Mouse (Mus musculus) adrenal gland, adult 8-10 months (tissue): ENCODE results near the gene Ercc6l. TPM values are rescaled to one million over a fixed set of nuclear protein-coding genes. Genes with fewer than 3 reads are reported as not detected.

ENCODE experiments used
- DNase-seq: peaks from one replicate; pipeline ENCODE4 v3.0.0; 2022
- total RNA-seq, 4 experiments: library from RNA; stranded (reverse); gene quantifications; 2 replicates each; pipeline ENCODE4 v1.2.4; 2022

Ercc6l gene
- total RNA-seq, result under 1 TPM; 0.28 to 0.41 (median 0.32) TPM

GRCm38 (mm10) chrX:102156618-102157422 is at the start of gene Ercc6l:
TSS of gene Ercc6l (minus strand) at chrX:102157091.
- DNase-seq, result peak; percentile 89

GRCm38 (mm10) chrX:102190840-102191239 is 33.9 kb upstream of the Ercc6l start:
- no peak for DNase-seq

GRCm38 (mm10) chrX:102189581-102189980 is 32.7 kb upstream of the Ercc6l start:
- DNase-seq, result no peak

- DNase-seq, result peak; percentile 58
Observed at GRCm38 (mm10) chrX:102188712-102189497, 32.0 kb upstream of the Ercc6l start, which contains the start of gene Rps4x. TSS of gene Rps4x (minus strand) at chrX:102189394.

- no peak for DNase-seq
Observed at GRCm38 (mm10) chrX:102187023-102187699, 30.3 kb upstream of the Ercc6l start.

GRCm38 (mm10) chrX:102182575-102182974 is 25.7 kb upstream of the Ercc6l start:
- DNase-seq, result no peak

GRCm38 (mm10) chrX:102175538-102176287 is 18.8 kb upstream of the Ercc6l start:
- no peak for DNase-seq

- DNase-seq, result no peak
Observed at GRCm38 (mm10) chrX:102170900-102171299, 14.0 kb upstream of the Ercc6l start.

- no peak for DNase-seq
Observed at GRCm38 (mm10) chrX:102170135-102170534, 13.2 kb upstream of the Ercc6l start.

- DNase-seq, result no peak
Observed at GRCm38 (mm10) chrX:102169724-102170123, 12.8 kb upstream of the Ercc6l start.

- no peak for DNase-seq
Observed at GRCm38 (mm10) chrX:102166986-102167385, 10.1 kb upstream of the Ercc6l start.

GRCm38 (mm10) chrX:102166521-102166920 is 9.6 kb upstream of the Ercc6l start:
- DNase-seq, result no peak

- peak; percentile 13 for DNase-seq
Observed at GRCm38 (mm10) chrX:102163529-102163928, 6.6 kb upstream of the Ercc6l start.

GRCm38 (mm10) chrX:102163096-102163495 is 6.2 kb upstream of the Ercc6l start:
- no peak for DNase-seq

- DNase-seq, result no peak
Observed at GRCm38 (mm10) chrX:102160528-102160927, 3.6 kb upstream of the Ercc6l start.

- DNase-seq, result peak; percentile 10
Observed at GRCm38 (mm10) chrX:102159778-102160177, 2.9 kb upstream of the Ercc6l start.

- DNase-seq, result no peak
Observed at GRCm38 (mm10) chrX:102157423-102157791, 516 bp upstream of the Ercc6l start.

- DNase-seq, result no peak
Observed at GRCm38 (mm10) chrX:102141157-102141556, 15.7 kb downstream of the Ercc6l start.

GRCm38 (mm10) chrX:102121321-102121720 is 35.6 kb downstream of the Ercc6l start:
- no peak for DNase-seq

GRCm38 (mm10) chrX:102119042-102119864 is 37.6 kb downstream of the Ercc6l start, which contains the start of gene Pin4:
TSS of gene Pin4 (plus strand) at chrX:102119447.
- DNase-seq, result peak; percentile 93

- no peak for DNase-seq
Observed at GRCm38 (mm10) chrX:102115676-102116075, 41.2 kb downstream of the Ercc6l start.
